Mouse (Mus musculus): ENCODE results near the gene Rpgrip1l.
A peak's percentile ranks its signal among the peaks of the same experiment; 100 is the strongest.

Gene Rpgrip1l

GRCm38 (mm10) chr8:91327471-91328205 is 14.6 kb upstream of the Rpgrip1l start:
- DNase-seq: no peak

GRCm38 (mm10) chr8:91326946-91327345 is 13.9 kb upstream of the Rpgrip1l start:
- no peak for DNase-seq

GRCm38 (mm10) chr8:91326018-91326417 is 13.0 kb upstream of the Rpgrip1l start:
- DNase-seq: no peak

- DNase-seq: no peak
Observed at GRCm38 (mm10) chr8:91324916-91325315, 11.9 kb upstream of the Rpgrip1l start.

GRCm38 (mm10) chr8:91324271-91324670 is 11.2 kb upstream of the Rpgrip1l start:
- DNase-seq: no peak

GRCm38 (mm10) chr8:91323511-91323910 is 10.4 kb upstream of the Rpgrip1l start:
- DNase-seq: no peak

GRCm38 (mm10) chr8:91318938-91319729 is 6.1 kb upstream of the Rpgrip1l start:
- DNase-seq: no peak

- no peak for DNase-seq
Observed at GRCm38 (mm10) chr8:91317567-91318227, 4.6 kb upstream of the Rpgrip1l start.

GRCm38 (mm10) chr8:91312342-91312741 is 720 bp downstream of the Rpgrip1l start:
- DNase-seq: no peak

- DNase-seq: peak; percentile 16 to 31
Observed at GRCm38 (mm10) chr8:91304481-91305386, 8.3 kb downstream of the Rpgrip1l start.

GRCm38 (mm10) chr8:91298672-91299071 is 14.4 kb downstream of the Rpgrip1l start:
- DNase-seq: no peak

- DNase-seq: no peak
Observed at GRCm38 (mm10) chr8:91295786-91296185, 17.3 kb downstream of the Rpgrip1l start.

GRCm38 (mm10) chr8:91290576-91290975 is 22.5 kb downstream of the Rpgrip1l start:
- no peak for DNase-seq

GRCm38 (mm10) chr8:91286237-91286636 is 26.8 kb downstream of the Rpgrip1l start:
- DNase-seq: no peak

GRCm38 (mm10) chr8:91283815-91284214 is 29.2 kb downstream of the Rpgrip1l start:
- DNase-seq: no peak

GRCm38 (mm10) chr8:91282655-91283054 is 30.4 kb downstream of the Rpgrip1l start:
- DNase-seq: no peak

- no peak for DNase-seq
Observed at GRCm38 (mm10) chr8:91281545-91281944, 31.5 kb downstream of the Rpgrip1l start.

GRCm38 (mm10) chr8:91280467-91281212 is 32.4 kb downstream of the Rpgrip1l start:
- peak; percentile 56 to 82 for DNase-seq

GRCm38 (mm10) chr8:91278060-91278459 is 35.0 kb downstream of the Rpgrip1l start:
- DNase-seq: no peak

- DNase-seq: no peak
Observed at GRCm38 (mm10) chr8:91276337-91276736, 36.7 kb downstream of the Rpgrip1l start.

- DNase-seq: no peak
Observed at GRCm38 (mm10) chr8:91273493-91273892, 39.6 kb downstream of the Rpgrip1l start.
